Mouse (Mus musculus) CH12.LX (cell line): Measurements from ENCODE around the gene Zfp248. TPM values are rescaled to one million over a fixed set of nuclear protein-coding genes. Genes with fewer than 3 reads are reported as not detected.

Experiments used
- DNase-seq: peaks from one replicate; pipeline ENCODE4 v3.0.0-alpha.2; 2013; ENCODE audit errors: extremely low read depth
- H3K27ac ChIP-seq: 2 replicates; pipeline ENCODE4 v1.5.1; 2012; ENCODE audit warnings: low read depth, mild to moderate bottlenecking, control low read depth, moderate library complexity; ENCODE audit not compliant: insufficient read depth
- H3K27me3 ChIP-seq: replicated peaks from 2 replicates; pipeline ENCODE3; 2012; ENCODE audit warnings: inconsistent platforms
- H3K36me3 ChIP-seq, 2 experiments: replicated peaks in 1 of 2; 2 replicates each; pipeline versions ENCODE3 to v1.6.1; 2012; ENCODE audit warnings: inconsistent platforms in 1 of 2, low read length in 1 of 2, mild to moderate bottlenecking in 1 of 2, mixed read lengths in 1 of 2, moderate library complexity in 1 of 2; ENCODE audit not compliant: control insufficient read depth in 1 of 2, insufficient read depth in 1 of 2
- H3K4me1 ChIP-seq, 2 experiments: 2 replicates each; pipeline ENCODE4 v1.6.1; 2012; ENCODE audit warnings: inconsistent platforms in 1 of 2, moderate library complexity in 1 of 2; ENCODE audit not compliant: insufficient read depth in 2 of 2, control insufficient read depth in 1 of 2
- H3K4me2 ChIP-seq: 2 replicates; pipeline ENCODE4 v1.6.1; 2012; ENCODE audit warnings: low read depth, mild to moderate bottlenecking, control low read depth; ENCODE audit not compliant: poor library complexity, insufficient read depth, severe bottlenecking
- H3K4me3 ChIP-seq, 3 experiments: fragments of 150-350 bp in 1 of 3; sonication (generic) in 1 of 3; replicated peaks in 1 of 3; 2 replicates each; pipeline versions ENCODE3 to v1.5.1; 2011 to 2012; ENCODE audit warnings: low read depth in 2 of 3, low read length in 2 of 3, mild to moderate bottlenecking in 2 of 3, moderate library complexity in 2 of 3, control low read depth in 1 of 3, improper control_type of control experiment in 1 of 3, inconsistent platforms in 1 of 3, mixed read lengths in 1 of 3; ENCODE audit not compliant: poor library complexity in 1 of 3
- H3K79me2 ChIP-seq: replicated peaks from 2 replicates; pipeline ENCODE4 v1.6.1; 2012; ENCODE audit warnings: mild to moderate bottlenecking, moderate library complexity; ENCODE audit not compliant: control insufficient read depth, poor library complexity, insufficient read depth, severe bottlenecking; ENCODE audit errors: extremely low read depth
- H3K9ac ChIP-seq: 2 replicates; pipeline ENCODE4 v1.6.1; 2012; ENCODE audit warnings: low read depth, mild to moderate bottlenecking, control low read depth, moderate library complexity; ENCODE audit not compliant: insufficient read depth
- H3K9me3 ChIP-seq: replicated peaks from 2 replicates; pipeline ENCODE3; 2012; ENCODE audit warnings: low read length, inconsistent platforms, mixed read lengths
- CHD2 ChIP-seq: IDR thresholded peaks from 2 replicates; pipeline ENCODE4 v1.6.1; 2011; ENCODE audit warnings: low read length, improper control_type of control experiment
- CTCF ChIP-seq, 2 experiments: IDR thresholded peaks in 1 of 2; conservative IDR thresholded peaks in 1 of 2; 2 replicates each; pipeline ENCODE4 v1.5.1; 2011 to 2012; ENCODE audit warnings: low read depth in 2 of 2, low read length in 2 of 2, improper control_type of control experiment in 1 of 2, inconsistent platforms in 1 of 2, mild to moderate bottlenecking in 1 of 2, moderate library complexity in 1 of 2
- ELF1 ChIP-seq: IDR thresholded peaks from 2 replicates; pipeline ENCODE4 v1.6.1; 2014; ENCODE audit warnings: low read depth, mild to moderate bottlenecking, inconsistent platforms, low read length, improper control_type of control experiment
- EP300 ChIP-seq: IDR thresholded peaks from 2 replicates; pipeline ENCODE4 v1.6.1; 2011; ENCODE audit warnings: low read length, improper control_type of control experiment
- ETS1 ChIP-seq: conservative IDR thresholded peaks from 2 replicates; pipeline ENCODE4 v1.6.1; 2012; ENCODE audit warnings: low read depth, mild to moderate bottlenecking, inconsistent platforms, low read length, improper control_type of control experiment, moderate library complexity
- IRF4 ChIP-seq: IDR thresholded peaks from 2 replicates; pipeline ENCODE4 v1.6.1; 2014; ENCODE audit warnings: low read depth, mild to moderate bottlenecking, inconsistent platforms, low read length, improper control_type of control experiment
- KAT2A ChIP-seq: IDR thresholded peaks from 2 replicates; pipeline ENCODE4 v1.6.1; 2012; ENCODE audit warnings: low read length, improper control_type of control experiment, inconsistent platforms; ENCODE audit not compliant: insufficient replicate concordance
- MAZ ChIP-seq: IDR thresholded peaks from 2 replicates; pipeline ENCODE4 v1.6.1; 2012; ENCODE audit warnings: low read depth, mild to moderate bottlenecking, inconsistent platforms, low read length, improper control_type of control experiment, moderate library complexity
- MEF2A ChIP-seq: IDR thresholded peaks from 2 replicates; pipeline ENCODE4 v1.6.1; 2014; ENCODE audit warnings: low read depth, mild to moderate bottlenecking, inconsistent platforms, low read length, improper control_type of control experiment, borderline replicate concordance
- NELFE ChIP-seq: IDR thresholded peaks from 2 replicates; pipeline ENCODE4 v1.6.1; 2011; ENCODE audit warnings: low read depth, low read length, improper control_type of control experiment
- POLR2A ChIP-seq: IDR thresholded peaks from 2 replicates; pipeline ENCODE4 v1.6.1; 2011; ENCODE audit warnings: low read depth, mild to moderate bottlenecking, improper control_type of control experiment, low read length
- RCOR1 ChIP-seq: conservative IDR thresholded peaks from 2 replicates; pipeline ENCODE4 v1.6.1; 2012; ENCODE audit warnings: low read depth, mild to moderate bottlenecking, inconsistent platforms, low read length, improper control_type of control experiment
- SIN3A ChIP-seq: IDR thresholded peaks from 2 replicates; pipeline ENCODE4 v1.6.1; 2012; ENCODE audit warnings: low read length, improper control_type of control experiment, inconsistent platforms
- USF1 ChIP-seq: IDR thresholded peaks from 2 replicates; pipeline ENCODE4 v1.6.1; 2014; ENCODE audit warnings: low read depth, mild to moderate bottlenecking, inconsistent platforms, low read length, improper control_type of control experiment
- USF2 ChIP-seq: conservative IDR thresholded peaks from 2 replicates; pipeline ENCODE4 v1.6.1; 2011; ENCODE audit warnings: low read depth, low read length, improper control_type of control experiment
- ZNF384 ChIP-seq: IDR thresholded peaks from 2 replicates; pipeline ENCODE4 v1.6.1; 2012; ENCODE audit warnings: low read depth, low read length, improper control_type of control experiment, inconsistent platforms
- dilution Hi-C: fragments of 300-500 bp; cut with MboI; formaldehyde crosslinking; loops from 2 replicates; pipeline ENCODE4 v1.14.3; 2020; ENCODE audit warnings: low sequenced_read_pairs; ENCODE audit not compliant: extremely low pct_unique_long_range_greater_than_20kb, extremely low pct_ligation_motif_present
- in situ Hi-C: fragments of 300-500 bp; cut with MboI; formaldehyde crosslinking; loops from 3 replicates; pipeline ENCODE4 v1.14.3; 2019; ENCODE audit warnings: low sequenced_read_pairs, low pct_ligation_motif_present, low pct_unique_long_range_greater_than_20kb, mixed read lengths
- polyA plus RNA-seq: library from polyadenylated mRNA; unstranded; fragments of >175 nt; gene quantifications from 2 replicates; pipeline ENCODE4 v1.2.1, GENCODE M21; 2012; ENCODE audit warnings: low read depth; ENCODE audit not compliant: insufficient read length
- total RNA-seq, 2 experiments: library from RNA; depleted of rRNA; stranded (reverse); fragments of 300-350 nt in 1 of 2; fragments of >200 nt in 1 of 2; gene quantifications; 2 replicates each; pipeline ENCODE4 v1.2.3; 2012 to 2014

The Zfp248 gene
- total and polyA plus RNA-seq, 3 experiments: 3.1 to 4.2 (median 3.7) TPM

- TF ChIP-seq IRF4: no peak
- TF ChIP-seq ELF1: no peak
- TF ChIP-seq USF2: no peak
- TF ChIP-seq RCOR1: no peak
- no peak for TF ChIP-seq ETS1
- no peak for TF ChIP-seq POLR2A
- no peak for TF ChIP-seq EP300
- no peak for TF ChIP-seq KAT2A
- no peak for TF ChIP-seq SIN3A
- TF ChIP-seq CHD2: no peak
- TF ChIP-seq CTCF (conservative IDR thresholded peaks at IDR 0.05 in 1 of 2, IDR thresholded peaks at IDR 0.05 in 1 of 2; ENCODE audit: low read depth in 2 of 2, low read length in 2 of 2): no peak
- TF ChIP-seq MAZ: no peak
- no peak for TF ChIP-seq NELFE
- no peak for TF ChIP-seq USF1
- no peak for TF ChIP-seq ZNF384
- no peak for TF ChIP-seq MEF2A
- Histone ChIP-seq H3K4me2 (no peak overlapping the region), H3K4me3 (no peak overlapping the region), H3K9me3 (no peaks in the 10 kb centered on the region), H3K27ac (no peak overlapping the region), H3K27me3 (peaks cover 56% of the 10 kb centered on the region), H3K36me3 (peaks cover 3 to 6% of the 10 kb centered on the region in 2 experiments), H3K9ac (no peak overlapping the region), H3K79me2 (no peaks in the 10 kb centered on the region), H3K4me1 (no peaks in the 10 kb centered on the region; a peak in 1 of 4 replicates)
- in situ Hi-C loops (loop anchor here (5.0 kb wide), 1 partner anchor 200 kb away; no protein-coding TSS in a partner anchor), dilution Hi-C loops (no loop called here)
- no peak for DNase-seq
These were observed 77.7 kb downstream of the Zfp248 start for GRCm38 (mm10) chr6:118377611-118378010.

Other genes starting within 250 kb of the Zfp248 start
- 57.0 and 72.4 TPM in 2 replicates for gene Bms1, start 36.1 kb downstream of the Zfp248 start, total RNA-seq (2012; rRNA removed)
- gene Bms1, start 36.1 kb downstream of the Zfp248 start, total RNA-seq (2014; rRNA removed): 40.7 and 45.8 TPM in 2 replicates
- 108 and 109 TPM in 2 replicates for gene Bms1, start 36.1 kb downstream of the Zfp248 start, polyA plus RNA-seq
- gene Zfp9, start 23.8 kb upstream of the Zfp248 start, total RNA-seq (2012; rRNA removed): 0.04 and 0.08 TPM in 2 replicates
- 0.08 and 0.16 TPM in 2 replicates for gene Zfp9, start 23.8 kb upstream of the Zfp248 start, total RNA-seq (2014; rRNA removed)
- not detected in 2 replicates for gene Zfp9, start 23.8 kb upstream of the Zfp248 start, polyA plus RNA-seq
- gene Ankrd26, start 106.7 kb upstream of the Zfp248 start, total RNA-seq (2012; rRNA removed): 8.1 and 10.3 TPM in 2 replicates
- gene Ankrd26, start 106.7 kb upstream of the Zfp248 start, total RNA-seq (2014; rRNA removed): 5.2 and 6.1 TPM in 2 replicates
- gene Ankrd26, start 106.7 kb upstream of the Zfp248 start, polyA plus RNA-seq: 8.3 and 9.4 TPM in 2 replicates